ENCODE assay signal across 8 mouse cellular contexts in the genomic region with DNA sequence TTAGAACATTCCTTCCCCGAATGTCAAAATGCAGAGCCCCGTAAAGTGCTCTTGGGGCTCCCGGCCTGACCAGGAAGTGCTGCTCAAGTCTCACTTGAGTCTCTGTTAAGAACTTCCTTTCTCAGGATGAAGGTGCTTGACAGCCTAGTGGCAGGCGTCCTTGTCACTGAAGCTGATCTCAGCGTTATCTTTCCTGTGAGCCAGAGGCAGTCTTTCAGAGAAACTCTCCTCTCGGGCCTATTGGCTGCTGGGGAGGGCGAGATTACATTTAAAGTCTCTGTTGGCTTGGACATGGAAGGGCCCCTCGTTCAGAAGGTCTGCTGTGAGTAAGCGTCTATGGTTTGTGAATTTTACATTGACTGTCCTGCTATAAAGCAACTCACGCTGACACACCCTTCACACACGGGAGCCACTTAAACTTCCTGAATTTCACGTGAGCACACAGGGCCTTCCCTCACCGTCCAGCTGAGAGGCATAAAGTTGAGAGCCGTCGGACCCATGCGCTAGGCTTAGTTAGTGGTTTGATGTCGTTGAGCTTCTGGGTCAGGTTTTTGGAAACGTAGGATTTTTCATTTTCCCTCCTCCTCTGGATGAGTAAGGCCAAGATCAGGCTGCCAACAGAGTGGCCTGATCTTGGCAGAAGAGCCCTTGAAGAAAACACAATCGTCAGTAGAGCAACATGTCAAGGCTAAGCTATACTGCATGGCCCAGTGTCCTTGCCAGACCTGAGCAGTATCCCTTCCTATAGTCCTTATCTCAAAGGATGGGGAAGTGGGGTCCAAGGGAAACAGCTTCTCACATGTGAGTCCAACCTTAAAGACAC. TPM values are rescaled to one million over a fixed set of nuclear protein-coding genes. Genes with fewer than 3 reads are reported as not detected.
DNase-seq lines count a peak whose midpoint lies in the region; ATAC-seq and TF ChIP-seq lines count a peak whose summit lies in the region.

No protein-coding gene starts in this region.

- DNase-seq in heart, embryonic 10.5 days (ENCODE audit: low spot score), result no peak
- DNase-seq in heart, postnatal 14 days, result no peak
- no peak for DNase-seq in limb, embryonic 10.5 days (ENCODE audit: low spot score)
- DNase-seq in spleen, adult 2 months (ENCODE audit: low read depth in 1 of 2, low spot score in 2 of 2), result peak in 1 of 2 experiments; percentile 43
- no peak for DNase-seq in cerebellum, postnatal 14 days
- DNase-seq in midbrain, postnatal 0 days (ENCODE audit: low spot score), result no peak

- peak overlapping the region; percentile 22 for H3K4me3 ChIP-seq in heart, embryonic 10.5 days
- no peak overlapping the region for H3K4me3 ChIP-seq in limb, embryonic 10.5 days
- H3K4me3 ChIP-seq in spleen, adult 2 months (ENCODE audit: extremely low read depth, insufficient read depth, insufficient read length), result peak overlapping the region; percentile 67
- no peak overlapping the region for H3K4me3 ChIP-seq in midbrain, postnatal 0 days (ENCODE audit: low read depth, low read length)
- H3K4me3 ChIP-seq in midbrain, embryonic 15.5 days, result no peak overlapping the region

- no peak overlapping the region for H3K4me2 ChIP-seq in midbrain, postnatal 0 days (ENCODE audit: low read depth, low read length, poor library complexity, severe bottlenecking)
- no peak overlapping the region for H3K4me2 ChIP-seq in midbrain, embryonic 15.5 days

- H3K9me3 ChIP-seq in heart, embryonic 10.5 days, result no peaks in the 10 kb centered on the region
- H3K9me3 ChIP-seq in limb, embryonic 10.5 days (replicated peaks), result no peaks in the 10 kb centered on the region
- no peaks in the 10 kb centered on the region for H3K9me3 ChIP-seq in midbrain, postnatal 0 days (ENCODE audit: low read length)
- no peaks in the 10 kb centered on the region for H3K9me3 ChIP-seq in midbrain, embryonic 15.5 days

- TF ChIP-seq CTCF in spleen, adult 2 months (IDR thresholded peaks at IDR 0.05; ENCODE audit: extremely low read depth, insufficient read depth, insufficient read length, insufficient replicate concordance), result no peak
- no peak for TF ChIP-seq CTCF in midbrain, postnatal 0 days (IDR thresholded peaks at IDR 0.05)

- TF ChIP-seq POLR2A in spleen, adult 2 months (IDR thresholded peaks at IDR 0.05; ENCODE audit: low read depth, low read length), result no peak

- intact Hi-C loops in heart, postnatal 14 days (cut with DNase I), result no loop called here

- peaks cover 53% of the 10 kb centered on the region for H3K4me1 ChIP-seq in heart, embryonic 10.5 days
- H3K4me1 ChIP-seq in limb, embryonic 10.5 days, result peaks cover 28% of the 10 kb centered on the region
- peaks cover 36% of the 10 kb centered on the region; the same call in 1 of the 2 replicates for H3K4me1 ChIP-seq in spleen, adult 2 months (ENCODE audit: control insufficient read depth, insufficient read depth, insufficient read length)
- H3K4me1 ChIP-seq in midbrain, postnatal 0 days (ENCODE audit: insufficient read depth, low read length), result no peaks in the 10 kb centered on the region
- H3K4me1 ChIP-seq in midbrain, embryonic 15.5 days, result peaks cover 11% of the 10 kb centered on the region; the same call in 1 of the 2 replicates

- H3K27ac ChIP-seq in heart, embryonic 10.5 days, result peak overlapping the region; percentile 84
- H3K27ac ChIP-seq in limb, embryonic 10.5 days, result 0 out of 2 replicates have a peak overlapping the region, but pooled peaks have one; percentile 4
- H3K27ac ChIP-seq in spleen, adult 2 months (ENCODE audit: insufficient read depth, low read length), result peak overlapping the region; percentile 79
- H3K27ac ChIP-seq in midbrain, postnatal 0 days (ENCODE audit: low read depth, low read length), result no peak overlapping the region
- no peak overlapping the region for H3K27ac ChIP-seq in midbrain, embryonic 15.5 days

- no peaks in the 10 kb centered on the region for H3K27me3 ChIP-seq in heart, embryonic 10.5 days (ENCODE audit: insufficient read depth, poor library complexity, severe bottlenecking)
- no peaks in the 10 kb centered on the region for H3K27me3 ChIP-seq in limb, embryonic 10.5 days (ENCODE audit: low read depth, poor library complexity, severe bottlenecking)
- no peaks in the 10 kb centered on the region for H3K27me3 ChIP-seq in spleen, adult 2 months (ENCODE audit: control insufficient read depth, insufficient read depth, low read length)
- H3K27me3 ChIP-seq in midbrain, postnatal 0 days (ENCODE audit: insufficient read depth, low read length), result no peaks in the 10 kb centered on the region
- H3K27me3 ChIP-seq in midbrain, embryonic 15.5 days (replicated peaks), result no peaks in the 10 kb centered on the region

- WGBS in heart, embryonic 10.5 days, result 35% methylated on average over 19 of the region's 19 CpGs
- WGBS in limb, embryonic 10.5 days, result 76% methylated on average over 19 of the region's 19 CpGs
- WGBS in spleen, adult 2 months, result 2% methylated on average over 19 of the region's 19 CpGs
- WGBS in midbrain, postnatal 0 days, result 80% methylated on average over 19 of the region's 19 CpGs
- 83% methylated on average over 19 of the region's 19 CpGs for WGBS in midbrain, embryonic 15.5 days

- H3K9ac ChIP-seq in midbrain, postnatal 0 days (replicated peaks; ENCODE audit: low read length, poor library complexity, severe bottlenecking), result no peak overlapping the region
- no peak overlapping the region for H3K9ac ChIP-seq in midbrain, embryonic 15.5 days

- peak; percentile 41 for ATAC-seq in activated CD4-positive, CD25-positive, alpha-beta regulatory T cell, adult 4 months
- no peak for ATAC-seq in midbrain, postnatal 0 days (ENCODE audit: low FRiP score)
- no peak for ATAC-seq in midbrain, embryonic 15.5 days (replicated peaks)

- H3K36me3 ChIP-seq in heart, embryonic 10.5 days, result no peaks in the 10 kb centered on the region
- no peaks in the 10 kb centered on the region for H3K36me3 ChIP-seq in limb, embryonic 10.5 days
- H3K36me3 ChIP-seq in spleen, adult 2 months (ENCODE audit: control insufficient read depth, insufficient read depth, low read length), result no peaks in the 10 kb centered on the region
- H3K36me3 ChIP-seq in midbrain, postnatal 0 days (ENCODE audit: insufficient read depth, low read length), result no peaks in the 10 kb centered on the region
- no peaks in the 10 kb centered on the region for H3K36me3 ChIP-seq in midbrain, embryonic 15.5 days (replicated peaks)

RNA-seq across cellular contexts. Expression of a gene that starts 14.3 kb away (rescaled TPM):
- 12.2 and 18.6 TPM in 2 replicates for polyA plus RNA-seq in heart, embryonic 10.5 days (2016; fragmentation: Nextera tagmentation; extraction: Ambion mirVana)
- total RNA-seq in heart, postnatal 14 days (2021), result 1 to 10 TPM; 9.0 to 9.3 TPM
- polyA plus RNA-seq in activated CD4-positive, CD25-positive, alpha-beta regulatory T cell, adult 4 months (2017; shearing (Covaris generic)), result 100 to 1,000 TPM; 137 to 138 TPM
- polyA plus RNA-seq in limb, embryonic 10.5 days (2016; fragmentation: Nextera tagmentation; extraction: Ambion mirVana), result 5.5 and 6.2 TPM in 2 replicates
- polyA plus RNA-seq in spleen, adult 2 months (2012; rRNA removed), result 18.4 and 26.6 TPM in 2 replicates
- 30.1 and 35.5 TPM in 2 replicates for total RNA-seq in midbrain, postnatal 0 days (2014; rRNA removed)
- polyA plus RNA-seq in midbrain, postnatal 0 days (2015; fragmentation: Nextera tagmentation; extraction: Ambion mirVana), result 61.9 and 65.1 TPM in 2 replicates
- 58.8 and 59.2 TPM in 2 replicates for polyA plus RNA-seq in midbrain, embryonic 15.5 days (2015; fragmentation: Nextera tagmentation; extraction: Ambion mirVana)

RNA-seq across cellular contexts. Expression of a gene that starts 18.4 kb away (rescaled TPM):
- polyA plus RNA-seq in heart, embryonic 10.5 days (2016; fragmentation: Nextera tagmentation; extraction: Ambion mirVana), result 54.8 and 76.3 TPM in 2 replicates
- total RNA-seq in heart, postnatal 14 days (2021), result 10 to 100 TPM; 66.6 to 73.7 TPM
- 10 to 100 TPM; 11.5 to 12.3 TPM for polyA plus RNA-seq in activated CD4-positive, CD25-positive, alpha-beta regulatory T cell, adult 4 months (2017; shearing (Covaris generic))
- polyA plus RNA-seq in limb, embryonic 10.5 days (2016; fragmentation: Nextera tagmentation; extraction: Ambion mirVana), result 76.9 and 80.9 TPM in 2 replicates
- 45.1 and 60.7 TPM in 2 replicates for polyA plus RNA-seq in spleen, adult 2 months (2012; rRNA removed)
- 91.5 and 95.0 TPM in 2 replicates for total RNA-seq in midbrain, postnatal 0 days (2014; rRNA removed)
- 63.9 and 70.9 TPM in 2 replicates for polyA plus RNA-seq in midbrain, postnatal 0 days (2015; fragmentation: Nextera tagmentation; extraction: Ambion mirVana)
- polyA plus RNA-seq in midbrain, embryonic 15.5 days (2015; fragmentation: Nextera tagmentation; extraction: Ambion mirVana), result 87.3 and 87.4 TPM in 2 replicates

Comparison
In these comparisons a context has a peak if more than half of its experiments do, and no peak if none do; other contexts are left out.
1. H3K27ac ChIP-seq: peak in heart, embryonic 10.5 days (single experiment), limb, embryonic 10.5 days (single experiment) and spleen, adult 2 months (single experiment); none in midbrain, postnatal 0 days (single experiment) and midbrain, embryonic 15.5 days (single experiment).
2. H3K4me3 ChIP-seq: peak in heart, embryonic 10.5 days (single experiment) and spleen, adult 2 months (single experiment); none in limb, embryonic 10.5 days (single experiment), midbrain, postnatal 0 days (single experiment) and midbrain, embryonic 15.5 days (single experiment).